Mouse (Mus musculus) heart, embryonic 11.5 days (tissue): ENCODE results near the gene Slc15a3. TPM values are rescaled to one million over a fixed set of nuclear protein-coding genes. Genes with fewer than 3 reads are reported as not detected.

ENCODE experiments used
- ATAC-seq: fragments of 200-750 bp; cut with Nextera tagmentation; replicated peaks from 2 replicates; pipeline ENCODE4 v1.8.0; 2017; ENCODE audit warnings: moderate library complexity; ENCODE audit not compliant: insufficient number of reproducible peaks, low FRiP score, low TSS enrichment
- H3K27ac ChIP-seq: fragments of 300-500 bp; sonication (generic); 2 replicates; pipeline ENCODE4 v1.5.1; 2014; ENCODE audit warnings: mild to moderate bottlenecking, low read depth, low read length
- H3K27me3 ChIP-seq: fragments of 300-500 bp; sonication (generic); 2 replicates; pipeline ENCODE4 v1.6.1; 2014; ENCODE audit warnings: mild to moderate bottlenecking, low read length, mixed read lengths; ENCODE audit not compliant: control insufficient read depth, insufficient read depth
- H3K36me3 ChIP-seq: fragments of 300-500 bp; sonication (generic); 2 replicates; pipeline ENCODE4 v1.6.1; 2014; ENCODE audit warnings: mild to moderate bottlenecking, low read length, moderate library complexity, mixed read lengths; ENCODE audit not compliant: control insufficient read depth, insufficient read depth
- H3K4me1 ChIP-seq: fragments of 300-500 bp; sonication (generic); 2 replicates; pipeline ENCODE4 v1.6.1; 2014; ENCODE audit warnings: low read length; ENCODE audit not compliant: control insufficient read depth, insufficient read depth
- H3K4me2 ChIP-seq: fragments of 300-500 bp; sonication (generic); 2 replicates; pipeline ENCODE4 v1.6.1; 2014; ENCODE audit warnings: mild to moderate bottlenecking, moderate library complexity
- H3K4me3 ChIP-seq: fragments of 300-500 bp; sonication (generic); 2 replicates; pipeline ENCODE4 v1.5.1; 2014; ENCODE audit warnings: low read depth, low read length
- H3K9ac ChIP-seq: fragments of 300-500 bp; sonication (generic); 2 replicates; pipeline ENCODE4 v1.6.1; 2014; ENCODE audit warnings: mild to moderate bottlenecking, low read depth, low read length, moderate library complexity
- H3K9me3 ChIP-seq: fragments of 300-500 bp; sonication (generic); replicated peaks from 2 replicates; pipeline ENCODE4 v1.6.1; 2016; ENCODE audit warnings: low read length; ENCODE audit not compliant: control insufficient read depth
- WGBS: fragments of 180-500 bp; shearing (Covaris S2); extraction: QIAGEN DNeasy Blood & Tissue Kit; methylation state at CpG from one replicate; pipeline ENCODE4 v1.1.7; 2014; ENCODE audit not compliant: insufficient replicate concordance; 5-methylcytosine and 5-hydroxymethylcytosine counted together
- polyA plus RNA-seq: library from polyadenylated mRNA; unstranded; fragments of >200 nt; fragmentation: Nextera tagmentation; extraction: Ambion mirVana; gene quantifications from 2 replicates; pipeline ENCODE4 v1.2.1, GENCODE M21; 2014

The Slc15a3 gene
- polyA plus RNA-seq, 1 experiment from 2014 or later, result 0.19 TPM

DNA sequence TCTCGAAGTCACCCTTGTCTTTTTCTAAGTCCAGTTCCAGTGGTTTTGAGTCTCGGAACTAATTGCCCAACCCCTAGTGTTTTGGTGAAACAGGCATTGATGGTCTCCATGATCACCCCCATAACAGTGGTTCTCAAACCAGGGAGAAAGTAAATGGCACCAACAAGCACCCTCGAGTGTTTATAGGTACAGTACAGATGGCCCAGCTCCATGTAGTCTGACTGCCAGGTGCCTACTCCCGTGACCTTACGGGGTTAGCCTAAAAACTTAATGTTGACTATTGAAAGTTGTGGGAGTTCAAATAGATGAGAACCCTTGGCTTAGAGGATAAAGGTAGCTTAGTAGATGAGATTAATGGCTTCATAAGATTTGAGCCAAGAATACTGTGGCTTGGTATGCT, 61.5 kb downstream of the Slc15a3 start:
- H3K4me3 ChIP-seq, result no peak overlapping the region
- peaks cover 16% of the 10 kb centered on the region for H3K4me1 ChIP-seq
- ATAC-seq, result no peak
- H3K9me3 ChIP-seq, result no peaks in the 10 kb centered on the region
- no peak overlapping the region for H3K9ac ChIP-seq
- no peak overlapping the region for H3K27ac ChIP-seq
- 89% methylated on average over 5 of the region's 5 CpGs for WGBS
- peaks cover 52% of the 10 kb centered on the region for H3K36me3 ChIP-seq
- H3K4me2 ChIP-seq, result no peak overlapping the region
- no peaks in the 10 kb centered on the region for H3K27me3 ChIP-seq

DNA sequence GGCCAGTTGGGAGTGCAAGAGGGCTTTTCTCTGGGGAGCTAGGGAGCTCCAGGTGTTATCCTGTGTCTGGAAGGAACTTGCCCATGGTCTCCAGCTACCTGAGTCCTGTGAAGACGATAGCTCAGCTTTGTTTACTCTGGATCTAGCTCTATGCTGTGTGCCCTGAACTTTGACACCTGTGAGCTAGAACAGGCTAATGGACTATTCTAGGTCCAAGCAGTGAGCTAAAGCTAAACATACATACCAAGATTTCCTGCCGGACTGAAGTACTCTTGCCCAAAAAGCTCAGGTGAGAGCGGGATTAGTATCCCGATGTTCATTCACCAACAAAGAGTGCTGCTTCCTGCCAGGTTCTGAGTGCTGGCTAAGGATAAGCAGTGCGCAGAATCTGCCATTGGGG, 65.0 kb downstream of the Slc15a3 start:
- ATAC-seq, result no peak
- Histone ChIP-seq H3K4me3 (no peak overlapping the region), H3K36me3 (peaks cover 38% of the 10 kb centered on the region), H3K27ac (peak overlapping the region; percentile 84; the same call in 1 of the 2 replicates), H3K27me3 (no peaks in the 10 kb centered on the region), H3K4me1 (peaks cover 30% of the 10 kb centered on the region), H3K4me2 (no peak overlapping the region), H3K9ac (no peak overlapping the region), H3K9me3 (no peaks in the 10 kb centered on the region)
- WGBS, result 81% methylated on average over 5 of the region's 5 CpGs

DNA sequence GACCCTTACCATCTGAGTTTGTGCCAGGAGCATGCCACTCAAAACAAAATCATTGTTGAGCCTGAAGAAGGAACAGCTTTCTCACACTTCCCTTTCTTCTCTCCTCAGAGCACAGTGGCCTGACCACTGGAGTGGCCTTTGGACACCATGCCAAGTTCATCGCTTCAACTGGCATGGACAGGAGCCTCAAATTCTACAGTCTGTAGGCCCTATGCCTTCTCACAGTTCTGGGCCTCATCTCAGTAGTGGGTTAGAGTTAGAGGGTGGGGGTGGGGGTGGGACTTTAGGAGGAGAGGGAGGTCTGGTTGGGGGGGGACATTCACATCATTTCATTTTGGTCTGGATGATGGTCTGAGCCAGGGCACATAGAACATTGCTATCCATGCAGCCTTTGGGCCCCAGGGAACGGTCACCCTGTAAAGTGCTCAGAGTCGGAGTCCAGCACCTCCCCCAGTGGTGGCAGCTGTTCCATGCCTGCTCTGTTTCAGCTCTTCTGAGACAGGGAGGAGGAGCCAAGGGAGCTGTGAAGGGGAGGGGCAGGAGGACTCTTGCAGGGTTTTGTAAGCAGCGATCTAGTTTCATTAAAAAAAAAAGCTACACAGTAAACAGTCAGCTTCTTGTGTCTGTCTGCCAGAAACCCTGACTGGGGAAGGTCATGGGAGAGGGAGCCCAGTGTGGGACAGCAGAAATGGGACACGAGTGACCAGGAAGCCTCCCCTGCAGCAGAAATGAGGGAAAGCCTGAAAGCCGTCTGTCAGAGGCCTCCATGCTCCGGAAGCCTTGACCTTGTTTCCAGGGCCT, 65.6 kb downstream of the Slc15a3 start:
- H3K9ac ChIP-seq, result peak overlapping the region; percentile 56; the same call in 1 of the 2 replicates
- no peak overlapping the region for H3K4me3 ChIP-seq
- peaks cover 34% of the 10 kb centered on the region for H3K36me3 ChIP-seq
- H3K9me3 ChIP-seq, result no peaks in the 10 kb centered on the region
- peak overlapping the region; percentile 19; the same call in 1 of the 2 replicates for H3K4me2 ChIP-seq
- H3K27me3 ChIP-seq, result no peaks in the 10 kb centered on the region
- H3K27ac ChIP-seq, result peak overlapping the region; percentile 84
- H3K4me1 ChIP-seq, result peaks cover 33% of the 10 kb centered on the region
- no peak; the same call in 1 of the 2 replicates for ATAC-seq
- WGBS, result 27% methylated on average over 7 of the region's 7 CpGs

DNA sequence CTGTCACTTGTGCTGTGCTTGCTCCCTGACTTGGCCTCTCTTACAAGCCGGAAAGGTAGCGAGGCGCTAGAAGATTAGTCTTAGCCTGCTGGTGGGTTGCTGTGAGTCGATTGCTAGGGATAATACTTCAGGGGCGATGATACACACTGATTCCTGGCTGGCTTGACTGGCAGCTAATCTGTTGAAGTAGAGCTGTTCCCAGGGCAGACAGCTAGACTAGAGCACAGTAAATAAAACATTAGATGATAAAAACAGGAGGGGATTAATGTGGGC, 66.1 kb downstream of the Slc15a3 start:
- peaks cover 29% of the 10 kb centered on the region for H3K36me3 ChIP-seq

DNA sequence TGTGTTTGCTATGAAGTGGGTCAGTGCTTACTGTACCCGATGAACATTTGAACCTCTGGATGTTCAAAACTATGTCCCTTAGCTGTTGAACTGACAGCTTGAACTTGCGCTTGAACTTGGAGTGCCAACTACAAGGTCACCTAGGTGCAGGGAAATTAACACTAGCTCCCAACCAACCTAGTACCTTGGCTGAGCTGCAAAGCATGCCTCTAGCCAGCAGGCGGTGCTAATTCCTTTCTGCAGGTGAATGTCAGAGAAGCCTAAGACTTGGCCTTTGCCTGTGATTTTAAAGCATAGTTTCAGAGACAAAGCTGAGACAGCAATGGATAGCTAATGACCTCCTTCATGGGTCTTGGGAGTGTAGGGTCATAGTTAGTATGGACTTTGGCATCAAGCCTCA, 68.4 kb downstream of the Slc15a3 start:
- ATAC-seq, result no peak
- H3K36me3 ChIP-seq, result peaks cover 11% of the 10 kb centered on the region
- no peak overlapping the region for H3K4me3 ChIP-seq
- H3K27ac ChIP-seq, result no peak overlapping the region
- H3K4me2 ChIP-seq, result no peak overlapping the region
- H3K9ac ChIP-seq, result 0 out of 2 replicates have a peak overlapping the region, but pooled peaks have one; percentile 24
- H3K4me1 ChIP-seq, result peaks cover 33% of the 10 kb centered on the region
- no peaks in the 10 kb centered on the region for H3K9me3 ChIP-seq
- H3K27me3 ChIP-seq, result no peaks in the 10 kb centered on the region
- WGBS, result 48% methylated on average over 3 of the region's 3 CpGs

More for the DNA sequence above, 66.1 kb downstream of the Slc15a3 start:
- Histone ChIP-seq H3K27ac (peak overlapping the region; percentile 84), H3K4me1 (peaks cover 33% of the 10 kb centered on the region), H3K4me3 (no peak overlapping the region), H3K9ac (peak overlapping the region; percentile 56), H3K27me3 (no peaks in the 10 kb centered on the region), H3K9me3 (no peaks in the 10 kb centered on the region), H3K4me2 (peak overlapping the region; percentile 19; the same call in 1 of the 2 replicates)
- WGBS, result 45% methylated on average over 5 of the region's 5 CpGs
- no peak for ATAC-seq

Other genes with a start within 250 kb of the Slc15a3 start
- 265 and 328 TPM in 2 replicates for gene Ddb1, start 234.4 kb upstream of the Slc15a3 start, polyA plus RNA-seq
- gene Tkfc, start 234.1 kb upstream of the Slc15a3 start, polyA plus RNA-seq, result 13.6 and 14.3 TPM in 2 replicates
- gene Vwce, start 205.5 kb upstream of the Slc15a3 start, polyA plus RNA-seq, result 0.46 and 0.55 TPM in 2 replicates
- not detected in 2 replicates for gene Pga5, start 161.7 kb upstream of the Slc15a3 start, polyA plus RNA-seq
- 21.9 and 22.5 TPM in 2 replicates for gene Vps37c, start 151.0 kb upstream of the Slc15a3 start, polyA plus RNA-seq
- gene Cd5, start 100.7 kb upstream of the Slc15a3 start, polyA plus RNA-seq, result 0.39 and 0.72 TPM in 2 replicates
- gene Cd6, start 9.7 kb upstream of the Slc15a3 start, polyA plus RNA-seq, result not detected in 2 replicates
- 35.5 and 37.2 TPM in 2 replicates for gene Tmem132a, start 30.2 kb downstream of the Slc15a3 start, polyA plus RNA-seq
- 66.7 and 71.0 TPM in 2 replicates for gene Tmem109, start 42.3 kb downstream of the Slc15a3 start, polyA plus RNA-seq
- 33.0 and 39.4 TPM in 2 replicates for gene Prpf19, start 55.5 kb downstream of the Slc15a3 start, polyA plus RNA-seq
- not detected in 2 replicates for gene Zp1, start 80.9 kb downstream of the Slc15a3 start, polyA plus RNA-seq
- gene Ptgdr2, start 97.4 kb downstream of the Slc15a3 start, polyA plus RNA-seq, result 0.27 TPM in 2 replicates
- gene Ccdc86, start 109.5 kb downstream of the Slc15a3 start, polyA plus RNA-seq, result 17.7 and 18.9 TPM in 2 replicates
- gene Ms4a10, start 134.9 kb downstream of the Slc15a3 start, polyA plus RNA-seq, result not detected in 2 replicates
- gene Ms4a15, start 153.5 kb downstream of the Slc15a3 start, polyA plus RNA-seq, result 0.17 TPM in 1 of 2 replicates, not detected in the other
- not detected in 2 replicates for gene Ms4a18, start 178.3 kb downstream of the Slc15a3 start, polyA plus RNA-seq
- gene Ms4a8a, start 241.4 kb downstream of the Slc15a3 start, polyA plus RNA-seq, result not detected in 2 replicates